Mouse (Mus musculus) CH12.LX (cell line): ENCODE measurements around the gene Gm7903.
"Not testable (repeated sequence)": the region's sequence is repeated elsewhere in the genome, so short reads cannot be mapped to it uniquely, and the experiment has no call there.

Experiments
- CTCF ChIP-seq, 2 experiments: IDR thresholded peaks in 1 of 2; conservative IDR thresholded peaks in 1 of 2; 2 replicates each; pipeline ENCODE4 v1.5.1; 2011 to 2012; ENCODE audit warnings: low read depth in 2 of 2, low read length in 2 of 2, improper control_type of control experiment in 1 of 2, inconsistent platforms in 1 of 2, mild to moderate bottlenecking in 1 of 2, moderate library complexity in 1 of 2
- E2F4 ChIP-seq: IDR thresholded peaks from 2 replicates; pipeline ENCODE4 v1.6.1; 2011; ENCODE audit warnings: low read depth, low read length, improper control_type of control experiment; ENCODE audit not compliant: insufficient replicate concordance
- NELFE ChIP-seq: IDR thresholded peaks from 2 replicates; pipeline ENCODE4 v1.6.1; 2011; ENCODE audit warnings: low read depth, low read length, improper control_type of control experiment
- NRF1 ChIP-seq: IDR thresholded peaks from 2 replicates; pipeline ENCODE4 v1.6.1; 2014; ENCODE audit warnings: low read depth, mild to moderate bottlenecking, inconsistent platforms, low read length, improper control_type of control experiment, moderate library complexity
- POLR2A ChIP-seq: IDR thresholded peaks from 2 replicates; pipeline ENCODE4 v1.6.1; 2011; ENCODE audit warnings: low read depth, mild to moderate bottlenecking, improper control_type of control experiment, low read length
- ZKSCAN1 ChIP-seq: IDR thresholded peaks from 2 replicates; pipeline ENCODE4 v1.6.1; 2012; ENCODE audit warnings: low read depth, inconsistent platforms, low read length, improper control_type of control experiment, borderline replicate concordance
- ZNF384 ChIP-seq: IDR thresholded peaks from 2 replicates; pipeline ENCODE4 v1.6.1; 2012; ENCODE audit warnings: low read depth, low read length, improper control_type of control experiment, inconsistent platforms

GRCm38 (mm10) chrX:135422473-135422872, 11.2 kb upstream of the Gm7903 start:
- not testable (repeated sequence) for TF ChIP-seq CTCF (conservative IDR thresholded peaks at IDR 0.05 in 1 of 2, IDR thresholded peaks at IDR 0.05 in 1 of 2; ENCODE audit: low read depth in 2 of 2, low read length in 2 of 2); ZKSCAN1; POLR2A; NELFE; E2F4; NRF1; ZNF384
